Mouse (Mus musculus): ENCODE measurements around the gene Sept11.

The Sept11 gene

GRCm38 (mm10) chr5:93126930-93127562 is 33.8 kb downstream of the Sept11 start:
- DNase-seq (ENCODE audit: low spot score in 2 of 2): no peak

GRCm38 (mm10) chr5:93127722-93128121 is 34.5 kb downstream of the Sept11 start:
- peak in 1 of 2 experiments; percentile 60 for DNase-seq (ENCODE audit: low spot score in 2 of 2)

GRCm38 (mm10) chr5:93128765-93129164 is 35.5 kb downstream of the Sept11 start:
- no peak for DNase-seq (ENCODE audit: low spot score in 2 of 2)

GRCm38 (mm10) chr5:93129953-93130352 is 36.7 kb downstream of the Sept11 start:
- peak in 1 of 2 experiments; percentile 39 for DNase-seq (ENCODE audit: low spot score in 2 of 2)

GRCm38 (mm10) chr5:93131401-93131800 is 38.2 kb downstream of the Sept11 start:
- no peak for DNase-seq (ENCODE audit: low spot score in 2 of 2)

- no peak for DNase-seq (ENCODE audit: low spot score in 2 of 2)
Observed at GRCm38 (mm10) chr5:93133445-93134244, 40.4 kb downstream of the Sept11 start.

- no peak for DNase-seq (ENCODE audit: low spot score in 2 of 2)
Observed at GRCm38 (mm10) chr5:93135368-93136107, 42.3 kb downstream of the Sept11 start.

- no peak for DNase-seq (ENCODE audit: low spot score in 2 of 2)
Observed at GRCm38 (mm10) chr5:93136956-93137586, 43.8 kb downstream of the Sept11 start.

- DNase-seq (ENCODE audit: low spot score in 2 of 2): no peak
Observed at GRCm38 (mm10) chr5:93139350-93139749, 46.1 kb downstream of the Sept11 start.

- no peak for DNase-seq (ENCODE audit: low spot score in 2 of 2)
Observed at GRCm38 (mm10) chr5:93140747-93141146, 47.5 kb downstream of the Sept11 start.

- no peak for DNase-seq (ENCODE audit: low spot score in 2 of 2)
Observed at GRCm38 (mm10) chr5:93143360-93144091, 50.3 kb downstream of the Sept11 start.

- DNase-seq (ENCODE audit: low spot score in 2 of 2): no peak
Observed at GRCm38 (mm10) chr5:93144874-93145273, 51.6 kb downstream of the Sept11 start.

GRCm38 (mm10) chr5:93145504-93145903 is 52.3 kb downstream of the Sept11 start:
- DNase-seq (ENCODE audit: low spot score in 2 of 2): no peak

GRCm38 (mm10) chr5:93149969-93150777 is 56.9 kb downstream of the Sept11 start:
- no peak for DNase-seq (ENCODE audit: low spot score in 2 of 2)

GRCm38 (mm10) chr5:93151985-93152384 is 58.7 kb downstream of the Sept11 start:
- DNase-seq (ENCODE audit: low spot score in 2 of 2): no peak

GRCm38 (mm10) chr5:93152451-93152850 is 59.2 kb downstream of the Sept11 start:
- no peak for DNase-seq (ENCODE audit: low spot score in 2 of 2)

GRCm38 (mm10) chr5:93154401-93154800 is 61.2 kb downstream of the Sept11 start:
- DNase-seq (ENCODE audit: low spot score in 2 of 2): no peak

- no peak for DNase-seq (ENCODE audit: low spot score in 2 of 2)
Observed at GRCm38 (mm10) chr5:93163541-93163940, 70.3 kb downstream of the Sept11 start.

GRCm38 (mm10) chr5:93167919-93168516 is 74.8 kb downstream of the Sept11 start:
- DNase-seq (ENCODE audit: low spot score in 2 of 2): no peak

- DNase-seq (ENCODE audit: low spot score in 2 of 2): no peak
Observed at GRCm38 (mm10) chr5:93168654-93169053, 75.4 kb downstream of the Sept11 start.
